Mouse (Mus musculus): ENCODE measurements around the gene Esrra. TPM values are rescaled to one million over a fixed set of nuclear protein-coding genes. Genes with fewer than 3 reads are reported as not detected.

The Esrra gene
- polyA plus RNA-seq, 1 experiment, result 77.4 TPM

DNA sequence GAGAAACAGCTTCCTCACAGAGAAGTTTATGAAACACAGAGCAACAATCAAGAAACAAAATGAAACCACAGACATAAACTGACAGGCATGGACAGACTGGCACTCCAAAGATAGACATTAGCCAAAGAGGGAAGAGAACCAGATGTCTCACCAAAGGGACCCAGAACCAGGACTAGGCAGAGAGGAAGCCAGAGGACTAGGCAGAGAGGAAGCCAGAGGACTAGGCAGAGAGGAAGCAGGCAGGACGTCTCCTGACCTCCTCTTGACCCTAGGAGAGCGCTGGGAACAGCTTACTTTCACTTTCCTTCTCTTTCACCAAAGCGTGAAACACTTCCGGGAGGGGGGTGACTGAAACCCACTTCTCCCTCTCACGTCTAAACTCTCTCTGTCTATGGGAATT, 52.3 kb downstream of the Esrra start:
- H3K4me1 ChIP-seq (replicated peaks; ENCODE audit: control insufficient read depth, insufficient read depth, low read length), result peaks cover 19% of the 10 kb centered on the region
- WGBS, result 0% methylated on average over 5 of the region's 5 CpGs
- H3K4me3 ChIP-seq (ENCODE audit: control insufficient read depth, insufficient read depth, low read length), result peak overlapping the region; percentile 35
- H3K27me3 ChIP-seq (ENCODE audit: control insufficient read depth, insufficient read depth, low read length), result no peaks in the 10 kb centered on the region
- peak; percentile 69 for DNase-seq
- TF ChIP-seq CTCF (IDR thresholded peaks at IDR 0.05; ENCODE audit: borderline replicate concordance, control insufficient read depth, extremely low read depth, insufficient read depth, low read length, poor library complexity), result no peak
- no peak for TF ChIP-seq POLR2A (IDR thresholded peaks at IDR 0.05; ENCODE audit: control insufficient read depth, extremely low read depth, insufficient read depth, low read length, poor library complexity)
- no peaks in the 10 kb centered on the region for H3K36me3 ChIP-seq (ENCODE audit: control insufficient read depth, insufficient read depth, low read length)
- H3K27ac ChIP-seq (ENCODE audit: control insufficient read depth, insufficient read depth, low read length), result peak overlapping the region; percentile 67

DNA sequence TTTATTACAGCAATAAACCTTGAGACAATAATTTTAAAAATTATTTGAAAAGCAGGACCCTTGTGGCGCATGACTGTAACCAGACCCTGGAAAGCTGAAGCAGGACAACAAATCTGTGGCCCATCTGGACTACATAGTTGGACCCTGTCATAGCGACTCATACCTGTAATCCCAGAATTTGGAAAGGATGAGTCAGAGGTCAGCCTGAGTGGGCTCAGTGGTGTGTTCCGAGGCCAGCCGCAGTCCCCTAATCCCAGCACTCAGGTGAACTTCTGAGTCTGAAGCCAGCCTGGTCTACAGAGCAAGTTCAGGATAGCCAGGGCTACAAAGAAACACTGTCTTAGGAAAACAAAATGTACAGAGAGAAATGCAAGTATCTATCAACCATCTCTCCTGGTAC, 60.2 kb downstream of the Esrra start:
- Histone ChIP-seq H3K36me3 (ENCODE audit: control insufficient read depth, insufficient read depth, low read length) (no peaks in the 10 kb centered on the region), H3K27ac (ENCODE audit: control insufficient read depth, insufficient read depth, low read length) (no peak overlapping the region), H3K4me1 (replicated peaks; ENCODE audit: control insufficient read depth, insufficient read depth, low read length) (peaks cover 25% of the 10 kb centered on the region), H3K4me3 (ENCODE audit: control insufficient read depth, insufficient read depth, low read length) (no peak overlapping the region), H3K27me3 (ENCODE audit: control insufficient read depth, insufficient read depth, low read length) (no peaks in the 10 kb centered on the region)
- DNase-seq, result no peak
- TF ChIP-seq POLR2A (IDR thresholded peaks at IDR 0.05; ENCODE audit: control insufficient read depth, extremely low read depth, insufficient read depth, low read length, poor library complexity) (no peak), CTCF (IDR thresholded peaks at IDR 0.05; ENCODE audit: borderline replicate concordance, control insufficient read depth, extremely low read depth, insufficient read depth, low read length, poor library complexity) (no peak)
- 97% methylated on average over 4 of the region's 4 CpGs for WGBS

Other genes with a start within 250 kb of the Esrra start
- 29.5 and 30.6 TPM in 2 replicates for gene Rps6ka4, start 81.2 kb downstream of the Esrra start, polyA plus RNA-seq (2012; rRNA removed)
- 225 and 234 TPM in 2 replicates for gene Ccdc88b, start 63.6 kb downstream of the Esrra start, polyA plus RNA-seq (2012; rRNA removed)
- 183 and 203 TPM in 2 replicates for gene Trmt112, start 12.1 kb downstream of the Esrra start, polyA plus RNA-seq (2012; rRNA removed)
- 99.4 and 133 TPM in 2 replicates for gene Prdx5, start 11.7 kb downstream of the Esrra start, polyA plus RNA-seq (2012; rRNA removed)
- 3.7 and 5.2 TPM in 2 replicates for gene Catsperz, start 3.6 kb upstream of the Esrra start, polyA plus RNA-seq (2012; rRNA removed)
- 1.5 and 1.8 TPM in 2 replicates for gene Kcnk4, start 12.7 kb upstream of the Esrra start, polyA plus RNA-seq (2012; rRNA removed)
- 59.1 and 65.6 TPM in 2 replicates for gene Bad, start 20.0 kb upstream of the Esrra start, polyA plus RNA-seq (2012; rRNA removed)
- gene Gpr137, start 20.7 kb upstream of the Esrra start, polyA plus RNA-seq (2012; rRNA removed), result 66.8 and 86.6 TPM in 2 replicates
- gene Ppp1r14b, start 53.2 kb upstream of the Esrra start, polyA plus RNA-seq (2012; rRNA removed), result 337 and 340 TPM in 2 replicates
- gene Plcb3, start 54.7 kb upstream of the Esrra start, polyA plus RNA-seq (2012; rRNA removed), result 27.2 and 35.5 TPM in 2 replicates
- gene Fkbp2, start 58.7 kb upstream of the Esrra start, polyA plus RNA-seq (2012; rRNA removed), result 33.2 and 39.4 TPM in 2 replicates
- gene Vegfb, start 65.8 kb upstream of the Esrra start, polyA plus RNA-seq (2012; rRNA removed), result 38.4 and 38.8 TPM in 2 replicates
- gene Dnajc4, start 70.8 kb upstream of the Esrra start, polyA plus RNA-seq (2012; rRNA removed), result 28.0 and 31.6 TPM in 2 replicates
- 43.0 and 46.5 TPM in 2 replicates for gene Nudt22, start 74.3 kb upstream of the Esrra start, polyA plus RNA-seq (2012; rRNA removed)
- 8.4 and 9.9 TPM in 2 replicates for gene Trpt1, start 74.3 kb upstream of the Esrra start, polyA plus RNA-seq (2012; rRNA removed)
- gene Fermt3, start 97.7 kb upstream of the Esrra start, polyA plus RNA-seq (2012; rRNA removed), result 345 and 352 TPM in 2 replicates
- gene Stip1, start 118.2 kb upstream of the Esrra start, polyA plus RNA-seq (2012; rRNA removed), result 87.4 and 89.5 TPM in 2 replicates
- 37.5 and 49.3 TPM in 2 replicates for gene Macrod1, start 135.0 kb upstream of the Esrra start, polyA plus RNA-seq (2012; rRNA removed)
- gene Flrt1, start 183.9 kb upstream of the Esrra start, polyA plus RNA-seq (2012; rRNA removed), result 0.59 and 0.64 TPM in 2 replicates